Mouse (Mus musculus) ES-Bruce4 (cell line): ENCODE measurements around the gene Copz1. TPM values are rescaled to one million over a fixed set of nuclear protein-coding genes. Genes with fewer than 3 reads are reported as not detected.

Experiments used
- H3K27ac ChIP-seq: 2 replicates; pipeline ENCODE4 v1.5.1; 2012; ENCODE audit warnings: low read length, inconsistent platforms; ENCODE audit not compliant: insufficient read depth
- H3K27me3 ChIP-seq: 2 replicates; pipeline ENCODE4 v1.6.1; 2012; ENCODE audit warnings: mild to moderate bottlenecking, low read length, inconsistent platforms; ENCODE audit not compliant: control insufficient read depth, poor library complexity, insufficient read depth, severe bottlenecking
- H3K36me3 ChIP-seq: 2 replicates; pipeline ENCODE4 v1.6.1; 2012; ENCODE audit warnings: inconsistent platforms, mild to moderate bottlenecking, low read length, moderate library complexity; ENCODE audit not compliant: control insufficient read depth, poor library complexity, insufficient read depth, severe bottlenecking
- H3K4me1 ChIP-seq: one replicate; pipeline ENCODE4 v1.8.1; 2011; ENCODE audit warnings: low read length; ENCODE audit not compliant: control insufficient read depth, insufficient read depth
- H3K4me3 ChIP-seq: 2 replicates; pipeline ENCODE4 v1.5.1; 2011; ENCODE audit warnings: low read depth, mild to moderate bottlenecking, low read length
- H3K9ac ChIP-seq: 2 replicates; pipeline ENCODE4 v1.6.1; 2012; ENCODE audit warnings: low read depth, mild to moderate bottlenecking, inconsistent platforms; ENCODE audit not compliant: poor library complexity, severe bottlenecking
- H3K9me3 ChIP-seq: replicated peaks from 2 replicates; pipeline ENCODE4 v1.6.1; 2012; ENCODE audit warnings: mild to moderate bottlenecking, low read length, inconsistent platforms; ENCODE audit not compliant: control insufficient read depth, poor library complexity, insufficient read depth, severe bottlenecking
- CTCF ChIP-seq: IDR thresholded peaks from one replicate; pipeline ENCODE4 v1.8.1; 2011; ENCODE audit warnings: low read depth, low read length
- EP300 ChIP-seq: IDR thresholded peaks from 2 replicates; pipeline ENCODE4 v1.6.1; 2011; ENCODE audit warnings: low read depth, low read length; ENCODE audit not compliant: insufficient read depth
- POLR2A ChIP-seq: IDR thresholded peaks from one replicate; pipeline ENCODE4 v1.8.1; 2011; ENCODE audit warnings: low read length; ENCODE audit not compliant: insufficient read depth
- polyA plus RNA-seq: library from polyadenylated mRNA; stranded (reverse); fragments of >200 nt; gene quantifications from 2 replicates; pipeline ENCODE4 v1.2.4, GENCODE M21; 2011; ENCODE audit warnings: low read depth; ENCODE audit not compliant: missing spikeins, insufficient read depth, insufficient read length

The Copz1 gene
- polyA plus RNA-seq, 1 experiment: 140 TPM

- Histone ChIP-seq H3K4me1 (no peaks in the 10 kb centered on the region), H3K4me3 (no peak overlapping the region), H3K36me3 (peaks cover 7% of the 10 kb centered on the region), H3K27me3 (no peaks in the 10 kb centered on the region), H3K9ac (no peak overlapping the region), H3K9me3 (no peaks in the 10 kb centered on the region), H3K27ac (no peak overlapping the region)
- TF ChIP-seq CTCF (no peak), POLR2A (no peak), EP300 (no peak)
These were observed 13.4 kb downstream of the Copz1 start for GRCm38 (mm10) chr15:103285778-103286417.

- TF ChIP-seq EP300: no peak
- no peak for TF ChIP-seq POLR2A
- no peak for TF ChIP-seq CTCF
- no peaks in the 10 kb centered on the region for H3K9me3 ChIP-seq
- H3K9ac ChIP-seq: no peak overlapping the region
- peaks cover 26% of the 10 kb centered on the region for H3K36me3 ChIP-seq
- H3K27me3 ChIP-seq: no peaks in the 10 kb centered on the region
- H3K27ac ChIP-seq: no peak overlapping the region
- H3K4me1 ChIP-seq: no peaks in the 10 kb centered on the region
- no peak overlapping the region for H3K4me3 ChIP-seq
These were observed 17.1 kb downstream of the Copz1 start for GRCm38 (mm10) chr15:103289600-103289999.

GRCm38 (mm10) chr15:103290417-103290816 lies 17.9 kb downstream of the Copz1 start:
- H3K27ac ChIP-seq: no peak overlapping the region
- H3K36me3 ChIP-seq: peaks cover 26% of the 10 kb centered on the region

GRCm38 (mm10) chr15:103290843-103291242 lies 18.3 kb downstream of the Copz1 start:
- Histone ChIP-seq H3K9ac (no peak overlapping the region), H3K27me3 (no peaks in the 10 kb centered on the region), H3K27ac (no peak overlapping the region), H3K4me1 (peaks cover 4% of the 10 kb centered on the region), H3K36me3 (peaks cover 26% of the 10 kb centered on the region), H3K4me3 (no peak overlapping the region), H3K9me3 (no peaks in the 10 kb centered on the region)
- TF ChIP-seq EP300 (no peak), CTCF (no peak), POLR2A (no peak)

More at GRCm38 (mm10) chr15:103290417-103290816, 17.9 kb downstream of the Copz1 start:
- TF ChIP-seq EP300 (no peak), CTCF (no peak), POLR2A (no peak)
- no peak overlapping the region for H3K9ac ChIP-seq
- H3K9me3 ChIP-seq: no peaks in the 10 kb centered on the region
- peaks cover under 1% of the 10 kb centered on the region for H3K4me1 ChIP-seq
- H3K27me3 ChIP-seq: no peaks in the 10 kb centered on the region
- no peak overlapping the region for H3K4me3 ChIP-seq

GRCm38 (mm10) chr15:103292673-103293345 lies 20.3 kb downstream of the Copz1 start:
- peaks cover 4% of the 10 kb centered on the region for H3K4me1 ChIP-seq
- no peaks in the 10 kb centered on the region for H3K9me3 ChIP-seq
- H3K36me3 ChIP-seq: peaks cover 29% of the 10 kb centered on the region
- TF ChIP-seq CTCF (no peak), EP300 (no peak), POLR2A (no peak)
- no peak overlapping the region for H3K9ac ChIP-seq
- H3K27ac ChIP-seq: no peak overlapping the region
- H3K4me3 ChIP-seq: no peak overlapping the region
- no peaks in the 10 kb centered on the region for H3K27me3 ChIP-seq

- Histone ChIP-seq H3K27me3 (no peaks in the 10 kb centered on the region), H3K4me1 (peaks cover 4% of the 10 kb centered on the region), H3K36me3 (peaks cover 29% of the 10 kb centered on the region), H3K4me3 (no peak overlapping the region), H3K9me3 (no peaks in the 10 kb centered on the region), H3K27ac (no peak overlapping the region), H3K9ac (no peak overlapping the region)
- TF ChIP-seq EP300 (no peak), CTCF (no peak), POLR2A (no peak)
These were observed 20.9 kb downstream of the Copz1 start for GRCm38 (mm10) chr15:103293375-103293774.
